Mouse (Mus musculus): ENCODE data around the gene Cenpo.

Gene Cenpo

DNA sequence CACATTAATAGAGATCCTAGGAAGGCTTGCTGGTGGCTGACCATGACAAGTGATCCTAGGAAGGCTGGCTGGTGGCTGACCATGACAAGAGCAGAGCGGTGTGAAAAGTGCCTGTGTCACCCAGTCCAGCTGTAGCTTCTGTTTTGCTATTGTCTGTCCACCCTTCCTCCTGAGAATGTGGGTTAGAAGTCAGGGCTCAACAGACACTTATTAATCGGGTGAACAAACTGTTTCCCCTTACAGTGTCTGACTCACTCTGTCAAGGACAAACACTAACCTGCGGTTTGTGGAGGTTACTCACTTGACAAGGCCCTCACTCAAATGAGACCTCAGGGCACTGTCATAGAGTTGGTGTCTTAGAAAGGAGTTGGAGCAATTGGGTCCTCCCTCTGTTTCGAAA is 35.4 kb downstream of the Cenpo start:
- no peak for DNase-seq

- DNase-seq: no peak
Measured at GRCm38 (mm10) chr12:4194643-4195042, 39.5 kb downstream of the Cenpo start.

- DNase-seq: no peak
Measured at GRCm38 (mm10) chr12:4193025-4193740, 40.9 kb downstream of the Cenpo start.

- DNase-seq: peak; percentile 77
Measured at GRCm38 (mm10) chr12:4192514-4192913, 41.6 kb downstream of the Cenpo start.

GRCm38 (mm10) chr12:4189060-4189447 is 45.0 kb downstream of the Cenpo start:
- no peak for DNase-seq

DNA sequence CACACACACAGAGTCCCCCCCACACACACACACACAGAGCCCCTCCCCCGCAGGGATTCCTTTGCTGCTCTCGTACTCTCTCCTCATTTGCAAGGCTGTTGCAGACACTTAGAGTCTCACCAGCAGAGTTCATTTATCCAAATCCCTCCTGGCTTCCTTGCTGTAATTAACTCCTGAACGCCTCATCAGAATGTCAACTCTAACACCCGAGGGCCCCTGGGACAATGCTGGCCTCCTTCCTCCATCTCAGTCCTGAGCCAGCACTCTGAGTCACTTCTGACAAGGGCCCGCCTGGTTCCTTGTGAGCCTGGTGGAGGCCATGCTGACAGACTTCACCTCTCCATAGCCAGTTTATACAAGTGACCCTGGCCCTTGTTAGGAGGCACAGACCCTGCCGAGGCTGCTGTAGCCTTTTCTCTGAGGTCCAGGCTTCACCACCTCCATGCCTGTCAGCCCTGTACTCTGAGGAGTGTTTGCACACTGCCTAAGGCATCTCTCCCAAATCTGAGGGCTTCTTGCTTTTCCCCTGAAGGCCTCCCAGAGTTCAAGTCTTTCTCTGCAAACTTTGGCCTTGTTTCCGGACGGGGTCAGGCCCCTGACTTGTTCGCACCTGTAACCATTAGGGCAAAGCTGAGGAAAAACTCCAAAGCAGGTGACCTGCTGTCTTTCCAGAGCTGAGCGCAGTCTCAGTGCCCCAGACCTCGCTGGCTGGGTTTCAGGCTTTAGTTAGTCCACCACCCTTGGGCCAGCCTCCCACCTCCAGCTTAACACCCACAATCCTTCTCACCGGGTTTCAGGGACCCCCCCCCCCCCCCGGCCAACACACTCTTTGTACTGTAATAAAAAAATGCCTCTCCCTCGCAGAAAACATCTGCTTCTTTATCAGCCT is 45.7 kb downstream of the Cenpo start:
- peak; percentile 69 for DNase-seq

DNA sequence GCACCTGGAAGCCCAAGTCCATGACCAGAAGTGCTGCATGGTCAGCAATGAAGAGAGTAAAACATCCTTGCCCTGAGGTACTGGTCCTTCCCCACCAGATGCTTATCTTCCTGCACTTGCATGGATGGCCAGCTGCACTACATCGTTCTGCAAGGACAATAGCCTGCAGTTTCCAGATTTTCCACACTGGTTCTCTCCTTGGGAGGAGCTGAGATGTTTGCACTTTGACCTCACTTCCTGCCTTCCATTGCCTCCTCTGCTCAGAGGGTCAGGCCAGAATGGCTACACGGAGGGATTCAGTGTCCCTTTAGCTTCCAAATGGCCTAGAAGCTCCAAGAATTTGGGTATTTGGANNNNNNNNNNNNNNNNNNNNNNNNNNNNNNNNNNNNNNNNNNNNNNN is 49.4 kb downstream of the Cenpo start:
- DNase-seq: no peak

DNA sequence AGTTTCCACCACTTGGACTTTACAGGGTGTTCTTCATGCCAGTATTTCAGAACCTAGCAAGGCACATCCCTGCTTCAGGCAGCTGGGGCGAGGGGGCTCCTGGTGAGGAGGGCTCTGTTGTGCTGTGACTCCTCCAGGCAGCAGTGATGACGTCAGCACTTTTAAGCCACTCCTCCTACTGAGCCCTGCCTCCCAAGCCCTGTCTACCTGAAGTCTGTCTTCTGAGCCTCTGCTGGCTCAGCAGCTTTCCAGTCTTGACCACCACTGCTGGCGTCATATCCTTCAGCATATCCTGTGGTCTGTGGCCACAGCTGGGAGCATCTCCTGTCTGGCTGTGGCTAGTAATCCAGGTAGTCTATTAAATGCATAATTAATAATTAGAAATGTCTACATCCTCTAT is 53.6 kb downstream of the Cenpo start:
- DNase-seq: no peak

GRCm38 (mm10) chr12:4179671-4180233 is 54.3 kb downstream of the Cenpo start:
- DNase-seq: no peak

DNA sequence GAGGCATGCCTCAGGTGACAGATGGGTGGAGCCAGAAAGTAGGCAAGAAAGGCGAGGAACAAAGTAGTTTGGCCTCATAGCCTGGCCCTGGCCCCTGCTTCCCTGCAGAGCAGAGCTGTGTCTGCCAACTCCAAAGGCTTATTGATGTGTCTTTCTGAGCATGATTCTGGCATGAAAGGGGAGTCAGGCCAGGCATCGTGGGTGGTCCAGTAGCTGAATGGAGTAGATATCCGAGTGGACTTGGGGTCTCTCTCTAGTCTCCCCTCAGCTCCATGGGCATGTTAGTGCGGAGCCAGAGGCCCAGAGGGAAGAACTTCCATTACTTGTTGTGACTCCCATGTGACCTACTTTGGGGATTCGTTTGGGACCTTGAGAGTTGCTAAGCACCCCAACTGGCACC is 55.3 kb downstream of the Cenpo start:
- DNase-seq: no peak

- peak; percentile 76 for DNase-seq
Measured at GRCm38 (mm10) chr12:4173108-4173790, 60.8 kb downstream of the Cenpo start.

GRCm38 (mm10) chr12:4169622-4170021 is 64.5 kb downstream of the Cenpo start:
- no peak for DNase-seq

DNA sequence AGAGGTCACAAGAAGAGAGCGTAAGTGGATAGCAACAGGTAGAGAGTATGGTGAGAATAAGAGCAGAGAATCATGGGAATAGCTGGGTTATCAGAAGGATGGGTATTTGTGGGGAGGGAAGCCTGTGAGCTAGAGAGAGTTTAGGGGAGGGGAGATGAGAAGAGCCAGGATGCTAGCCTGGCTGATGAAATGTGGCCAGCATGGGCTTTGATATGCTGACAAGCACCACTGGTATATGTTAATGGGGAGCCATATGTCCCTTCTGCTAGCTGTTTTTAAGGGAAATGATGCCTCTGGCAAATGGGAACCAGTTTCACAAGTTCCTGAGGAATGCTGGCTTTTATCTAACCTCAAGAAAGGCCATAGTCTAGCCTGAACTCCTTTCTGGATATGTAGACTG is 65.0 kb downstream of the Cenpo start:
- no peak for DNase-seq

DNA sequence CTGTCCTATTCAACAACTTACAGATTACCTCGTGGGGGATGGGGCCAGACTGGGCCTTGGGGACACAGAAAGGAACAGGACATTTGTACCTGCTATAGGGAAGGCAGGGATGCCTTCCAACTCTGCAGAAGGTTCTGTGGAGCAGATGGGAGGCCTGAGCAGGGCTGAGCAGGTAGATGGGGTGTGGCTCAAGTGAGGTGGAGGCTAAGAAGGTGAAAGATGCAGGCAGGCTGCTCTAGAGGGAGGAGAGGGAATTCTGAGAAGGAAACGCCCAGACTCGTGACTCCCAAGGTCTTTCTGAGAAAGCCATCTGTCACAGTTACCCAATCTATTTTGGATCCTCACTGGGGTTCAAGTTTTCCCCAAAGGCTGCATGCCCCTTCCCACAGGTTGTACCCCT is 67.1 kb downstream of the Cenpo start:
- no peak for DNase-seq

DNA sequence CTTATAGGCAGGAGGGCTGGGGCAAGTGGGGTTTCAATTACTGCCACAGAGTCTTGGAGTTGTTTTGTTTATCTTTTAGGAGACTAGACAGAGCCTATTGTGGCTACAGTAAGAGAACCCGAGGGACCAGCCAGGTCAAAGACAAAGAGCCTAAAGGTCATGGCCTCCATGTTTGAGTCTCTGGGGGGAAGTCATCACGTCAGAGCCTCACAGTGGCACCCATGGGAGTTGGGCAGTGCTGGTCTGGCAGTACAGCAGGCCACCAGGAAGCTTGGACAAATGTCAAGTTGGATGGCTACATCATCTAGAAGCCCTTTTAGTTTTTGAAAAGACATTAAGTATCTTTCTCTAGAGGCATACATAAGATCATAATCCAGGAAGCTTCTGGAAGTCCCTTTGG is 71.2 kb downstream of the Cenpo start:
- DNase-seq: no peak

DNA sequence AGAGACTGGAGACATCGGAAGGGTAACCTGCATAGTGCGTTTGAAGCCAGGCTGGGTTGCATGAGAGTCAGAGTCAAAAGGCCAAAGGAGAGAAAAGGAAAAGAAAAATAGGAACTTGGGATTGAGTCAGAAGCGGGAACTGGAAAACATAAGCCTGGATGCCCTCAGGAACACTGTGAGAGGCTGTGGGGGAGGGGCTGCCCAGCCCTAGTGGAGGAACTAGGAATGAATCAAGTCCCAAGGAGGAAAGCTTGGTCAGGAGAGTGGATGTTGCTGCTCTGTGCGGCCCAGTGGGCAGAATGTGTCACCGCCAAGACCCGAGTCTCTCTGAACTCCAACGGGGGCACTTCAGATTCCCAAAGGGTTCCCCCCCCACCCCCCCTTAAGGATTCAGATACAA is 73.8 kb downstream of the Cenpo start:
- no peak for DNase-seq

GRCm38 (mm10) chr12:4158868-4159632 is 75.0 kb downstream of the Cenpo start:
- no peak for DNase-seq

- DNase-seq: no peak
Measured at GRCm38 (mm10) chr12:4158179-4158578, 75.9 kb downstream of the Cenpo start.

DNA sequence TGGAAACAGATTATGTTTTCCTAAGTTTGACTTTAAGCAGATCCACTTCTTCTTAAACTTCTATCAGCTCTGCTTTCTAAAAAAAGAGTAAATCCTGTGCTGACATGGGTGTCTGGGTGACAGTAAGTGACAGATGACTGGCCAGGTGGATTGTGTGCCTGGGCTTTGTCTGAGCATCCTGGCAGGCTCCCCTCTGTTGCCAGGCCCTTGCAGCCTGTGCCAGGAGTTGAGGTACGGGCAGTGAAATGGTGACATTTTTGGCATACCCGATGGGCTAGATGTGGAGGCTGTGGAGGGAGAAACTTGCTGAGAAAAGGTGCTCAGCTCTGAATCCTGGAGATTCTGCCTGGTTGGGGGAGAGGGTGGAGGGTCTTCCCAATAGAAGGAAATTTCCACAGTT is 76.6 kb downstream of the Cenpo start:
- DNase-seq: peak; percentile 93

- no peak for DNase-seq
Measured at GRCm38 (mm10) chr12:4151969-4152368, 82.1 kb downstream of the Cenpo start.

- no peak for DNase-seq
Measured at GRCm38 (mm10) chr12:4150936-4151335, 83.2 kb downstream of the Cenpo start.
